ENCODE assay signal across 30 mouse cellular contexts in the genomic region with DNA sequence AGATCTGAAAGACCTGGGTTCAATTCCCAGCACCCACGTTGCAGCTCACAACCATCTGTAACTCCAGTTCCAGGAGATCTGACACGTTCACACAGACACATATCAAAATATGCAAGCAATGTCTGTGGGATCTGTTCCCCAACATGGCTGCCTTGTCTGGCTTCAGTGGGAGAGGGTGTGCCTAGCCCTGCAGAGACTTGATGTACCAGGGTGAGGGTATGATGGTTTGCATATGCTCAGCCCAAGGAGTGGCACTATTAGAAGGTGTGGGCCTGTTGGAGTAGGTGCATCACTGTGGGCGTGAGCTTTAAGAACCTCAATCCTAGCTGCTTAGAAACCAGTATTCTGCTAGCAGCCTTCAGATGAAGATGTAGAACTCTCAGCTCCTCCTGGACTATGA.
"Had no signal": no experiment of that assay in that cellular context is flagged by ENCODE, and none has a peak within 500 bp of the region (broad histone marks: within the 10 kb centered on the region; RNA-seq: fewer than 3 reads in every experiment).

No protein-coding gene starts in this region.

- H3K27me3 ChIP-seq: heart, embryonic 12.5 days; heart, embryonic 13.5 days; heart, embryonic 15.5 days; hindbrain, embryonic 12.5 days; hindbrain, embryonic 13.5 days; hindbrain, embryonic 15.5 days; intestine, embryonic 15.5 days; kidney, embryonic 15.5 days had no signal

- H3K27ac ChIP-seq: heart, embryonic 13.5 days; heart, embryonic 15.5 days; hindbrain, embryonic 10.5 days; hindbrain, embryonic 12.5 days; hindbrain, embryonic 13.5 days; hindbrain, embryonic 14.5 days; hindbrain, embryonic 15.5 days; hindbrain, postnatal 0 days; intestine, embryonic 15.5 days; kidney, embryonic 15.5 days; kidney, postnatal 0 days; layer of hippocampus, adult 2 months; left cerebral cortex, adult 2 months had no signal

- H3K4me3 ChIP-seq: heart, embryonic 12.5 days; heart, embryonic 13.5 days; heart, embryonic 15.5 days; hindbrain, embryonic 10.5 days; hindbrain, embryonic 12.5 days; hindbrain, embryonic 13.5 days; hindbrain, embryonic 15.5 days; intestine, embryonic 15.5 days; kidney, embryonic 15.5 days; layer of hippocampus, adult 2 months; left cerebral cortex, adult 2 months had no signal

- DNase-seq: heart, postnatal 10 days; heart, postnatal 14 days; heart, postnatal 36 days; heart, postnatal 4 days; kidney, adult 11 months; kidney, adult 18-20 months; kidney, adult 2 months; kidney, adult 8-10 months; kidney, adult 9 months; kidney, postnatal 10 days; kidney, postnatal 14 days; kidney, postnatal 25 days; kidney, postnatal 36 days; kidney, postnatal 4 days; layer of hippocampus, adult 9-11 months; layer of hippocampus, postnatal 36 days had no signal

- H3K9me3 ChIP-seq: heart, embryonic 12.5 days; heart, embryonic 15.5 days; hindbrain, embryonic 10.5 days; hindbrain, embryonic 12.5 days; hindbrain, embryonic 13.5 days; hindbrain, embryonic 15.5 days; intestine, embryonic 15.5 days; kidney, embryonic 15.5 days had no signal

- H3K36me3 ChIP-seq: intestine, embryonic 15.5 days had no signal

- H3K4me1 ChIP-seq: heart, embryonic 12.5 days; heart, embryonic 13.5 days; heart, embryonic 15.5 days; hindbrain, embryonic 10.5 days; hindbrain, embryonic 12.5 days; hindbrain, embryonic 13.5 days; hindbrain, embryonic 15.5 days; intestine, embryonic 15.5 days; kidney, embryonic 15.5 days had no signal
